Mouse (Mus musculus) heart, postnatal 0 days (tissue): ENCODE results near the gene 2210407C18Rik.

ENCODE experiments used
- CTCF ChIP-seq: IDR thresholded peaks from 2 replicates; pipeline ENCODE4 v1.5.1; 2016; ENCODE audit warnings: antibody characterized with exemption, control low read depth, low read depth
- EP300 ChIP-seq: IDR thresholded peaks from 2 replicates; pipeline ENCODE4 v1.6.1; 2016; ENCODE audit warnings: antibody characterized with exemption, low read depth

GRCm38 (mm10) chr11:58607030-58607429 is 8.8 kb downstream of the 2210407C18Rik start:
- TF ChIP-seq CTCF (no peak), EP300 (no peak)
